Mouse (Mus musculus) stomach, adult 2 months (tissue): ENCODE data around the gene Sltm. TPM values are rescaled to one million over a fixed set of nuclear protein-coding genes. Genes with fewer than 3 reads are reported as not detected.

Experiments used
- polyA plus RNA-seq: library from polyadenylated mRNA; depleted of rRNA; stranded (reverse); fragments of >200 nt; gene quantifications from 2 replicates; pipeline ENCODE4 v1.2.3, GENCODE M21; 2012; rRNA removed

Gene Sltm
- polyA plus RNA-seq, result 1.5 and 3.3 TPM in 2 replicates

DNA sequence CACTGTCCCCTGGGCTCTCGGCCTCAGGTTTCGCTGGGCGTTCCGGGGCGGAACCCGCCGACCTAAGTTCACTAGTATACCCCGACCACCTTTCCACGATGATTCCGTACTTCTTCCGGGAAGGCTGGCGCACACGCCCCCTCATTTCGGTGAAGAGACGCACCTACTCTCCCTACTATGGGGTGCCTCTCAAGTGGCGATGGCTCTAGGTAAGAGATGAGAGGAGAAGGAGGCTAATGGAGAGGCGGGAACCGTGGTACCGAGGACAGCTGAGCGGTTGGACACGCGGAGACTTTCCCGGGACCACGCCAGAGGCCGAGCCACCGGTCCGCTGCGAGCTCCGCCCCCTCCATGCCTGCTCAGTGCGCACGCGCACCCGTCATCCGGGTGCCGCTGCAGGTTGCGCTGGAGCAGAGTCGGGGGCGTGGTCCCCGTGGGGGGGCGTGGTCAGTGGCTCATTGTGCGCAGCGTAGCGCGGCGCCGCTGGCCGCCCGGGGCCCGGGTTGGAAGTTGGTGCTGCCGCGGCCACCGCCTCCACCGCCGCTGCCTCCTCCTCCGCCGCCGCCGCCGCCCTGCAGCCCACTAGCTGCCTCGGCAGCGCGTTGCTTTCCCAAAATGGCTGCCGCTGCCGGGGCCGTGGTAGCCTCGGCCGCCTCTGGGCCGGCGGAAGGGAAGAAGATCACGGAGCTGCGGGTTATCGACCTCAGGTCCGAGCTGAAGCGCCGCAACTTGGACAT lies at the start of gene Sltm:
Gene Sltm (plus strand): TSS at position 450 of the 737 bp plus-strand sequence.

DNA sequence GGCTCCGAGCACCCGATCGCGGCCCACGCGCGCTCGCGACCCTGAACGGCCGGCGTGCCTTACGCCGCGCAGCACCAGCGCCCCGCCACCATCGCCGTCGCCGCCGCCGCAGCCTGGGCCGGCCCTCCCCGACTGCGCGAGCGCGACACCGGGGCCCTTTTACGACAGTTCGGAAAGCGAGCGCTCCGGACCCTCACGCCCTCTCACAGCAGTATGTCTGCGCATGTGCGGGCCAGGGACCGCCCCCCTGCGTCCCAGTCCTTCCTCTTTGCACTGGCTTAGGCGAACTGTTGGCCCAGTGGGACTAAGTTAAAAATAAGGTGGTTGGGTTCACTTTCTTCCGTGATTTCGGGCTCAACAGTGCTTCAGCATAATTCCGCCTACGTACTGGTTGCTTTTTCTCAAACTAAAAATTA lies 38.9 kb upstream of the Sltm start, which contains the start of gene Rnf111:
Gene Rnf111 (minus strand): TSS at position 100 of the 416 bp plus-strand sequence.

Other genes starting within 250 kb of the Sltm start
- 3.9 and 4.7 TPM in 2 replicates for gene Ccnb2, start 121.2 kb upstream of the Sltm start, polyA plus RNA-seq
- 15.8 and 18.7 TPM in 2 replicates for gene Rnf111, start 39.0 kb upstream of the Sltm start, polyA plus RNA-seq
- gene Gm10642, start 113.5 kb downstream of the Sltm start, polyA plus RNA-seq, result 0.92 and 2.4 TPM in 2 replicates
- 3.2 and 4.2 TPM in 2 replicates for gene Mindy2, start 114.4 kb downstream of the Sltm start, polyA plus RNA-seq
- gene Adam10, start 136.2 kb downstream of the Sltm start, polyA plus RNA-seq, result 14.3 and 29.3 TPM in 2 replicates